Mouse (Mus musculus) right cerebral cortex, postnatal 25 days (tissue): ENCODE data around the gene Kmt2e.
"Not testable (repeated sequence)": the region's sequence is repeated elsewhere in the genome, so short reads cannot be mapped to it uniquely, and the experiment has no call there.

ENCODE experiments used
- DNase-seq: peaks from one replicate; pipeline ENCODE4 v3.0.0; 2022

Kmt2e gene

GRCm38 (mm10) chr5:23502317-23502937 is 68.2 kb downstream of the Kmt2e start:
- no peak for DNase-seq

- DNase-seq: no peak
Observed at GRCm38 (mm10) chr5:23505578-23505977, 71.3 kb downstream of the Kmt2e start.

- DNase-seq: no peak
Observed at GRCm38 (mm10) chr5:23507210-23507609, 73.0 kb downstream of the Kmt2e start.

GRCm38 (mm10) chr5:23508630-23509029 is 74.4 kb downstream of the Kmt2e start:
- no peak for DNase-seq

- no peak for DNase-seq
Observed at GRCm38 (mm10) chr5:23511456-23511855, 77.2 kb downstream of the Kmt2e start.

GRCm38 (mm10) chr5:23512556-23512955 is 78.3 kb downstream of the Kmt2e start:
- no peak for DNase-seq

GRCm38 (mm10) chr5:23513468-23513867 is 79.2 kb downstream of the Kmt2e start:
- no peak for DNase-seq

- DNase-seq: no peak
Observed at GRCm38 (mm10) chr5:23515038-23515437, 80.8 kb downstream of the Kmt2e start.

- no peak for DNase-seq
Observed at GRCm38 (mm10) chr5:23516962-23517361, 82.7 kb downstream of the Kmt2e start.

GRCm38 (mm10) chr5:23517839-23518238 is 83.6 kb downstream of the Kmt2e start:
- peak; percentile 61 for DNase-seq

- DNase-seq: no peak
Observed at GRCm38 (mm10) chr5:23518673-23519072, 84.4 kb downstream of the Kmt2e start.

- DNase-seq: no peak
Observed at GRCm38 (mm10) chr5:23519679-23520078, 85.4 kb downstream of the Kmt2e start.

GRCm38 (mm10) chr5:23521645-23522044 is 87.4 kb downstream of the Kmt2e start:
- no peak for DNase-seq

GRCm38 (mm10) chr5:23523936-23524335 is 89.7 kb downstream of the Kmt2e start:
- no peak for DNase-seq

- no peak for DNase-seq
Observed at GRCm38 (mm10) chr5:23524621-23525020, 90.4 kb downstream of the Kmt2e start.

GRCm38 (mm10) chr5:23531100-23531499 is 96.9 kb downstream of the Kmt2e start:
- no peak for DNase-seq

GRCm38 (mm10) chr5:23531541-23532096 is 97.4 kb downstream of the Kmt2e start:
- DNase-seq: no peak

- DNase-seq: no peak
Observed at GRCm38 (mm10) chr5:23535692-23536091, 101.5 kb downstream of the Kmt2e start.

GRCm38 (mm10) chr5:23551687-23552086 is 117.4 kb downstream of the Kmt2e start:
- DNase-seq: no peak

- DNase-seq: not testable (repeated sequence)
Observed at GRCm38 (mm10) chr5:23553338-23553737, 119.1 kb downstream of the Kmt2e start.
